ENCODE assay signal across 9 mouse cellular contexts in the genomic region with DNA sequence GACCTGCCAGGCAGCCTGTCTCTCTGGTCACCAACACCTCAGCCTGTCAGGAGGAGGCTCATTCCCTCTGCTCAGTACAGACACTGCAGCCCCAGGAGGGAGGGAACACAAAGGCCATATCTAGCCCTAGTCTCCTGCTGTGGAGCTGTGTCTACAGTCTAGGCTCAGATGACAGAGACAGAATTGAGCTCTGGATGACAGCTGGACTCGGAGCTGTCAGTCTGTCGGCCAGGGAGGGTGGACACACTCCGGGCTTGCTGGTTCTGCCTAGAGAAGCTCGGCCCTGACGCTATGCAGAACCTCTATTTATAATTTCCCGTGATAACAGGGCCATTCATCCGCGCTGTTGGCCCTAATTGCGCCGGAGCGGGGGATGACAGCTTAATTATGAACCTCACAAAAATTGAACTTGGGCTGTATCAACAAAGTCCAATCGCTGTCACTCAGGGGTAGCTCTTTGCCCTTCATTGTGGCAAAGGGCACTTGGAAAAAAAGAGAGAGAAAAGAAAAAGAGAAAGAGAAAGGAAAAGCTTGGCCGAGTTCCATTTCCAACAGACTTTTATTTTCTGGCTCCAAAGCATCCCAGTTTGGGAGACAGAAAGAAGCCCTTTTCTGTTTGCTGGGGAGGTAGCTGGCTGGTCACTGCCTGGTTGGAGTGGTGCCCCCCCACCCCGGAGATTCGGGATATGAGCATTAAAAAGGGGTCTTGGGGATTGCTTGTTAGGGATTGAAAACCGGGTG. TPM values are rescaled to one million over a fixed set of nuclear protein-coding genes. Genes with fewer than 3 reads are reported as not detected.
DNase-seq lines count a peak whose midpoint lies in the region; ATAC-seq lines count a peak whose summit lies in the region.
"Had no signal": no experiment of that assay in that cellular context is flagged by ENCODE, and none has a peak within 500 bp of the region (broad histone marks: within the 10 kb centered on the region; RNA-seq: fewer than 3 reads in every experiment).

No protein-coding gene starts in this region.

- no peak for ATAC-seq in lung, embryonic 15.5 days (ENCODE audit: borderline replicate concordance, extremely low read depth, low FRiP score, low TSS enrichment)
- ATAC-seq in intestine, embryonic 14.5 days (replicated peaks; ENCODE audit: low FRiP score, low TSS enrichment, low read depth), result no peak

- H3K4me1 ChIP-seq in lung, embryonic 15.5 days, result 0 out of 2 replicates have a peak, but pooled peaks cover 10% of the 10 kb centered on the region
- H3K4me1 ChIP-seq in intestine, embryonic 14.5 days (replicated peaks; ENCODE audit: control insufficient read depth, insufficient read depth, low read length), result no peaks in the 10 kb centered on the region

- peaks cover 5% of the 10 kb centered on the region; the same call in 1 of the 2 replicates for H3K27me3 ChIP-seq in lung, embryonic 15.5 days
- H3K27me3 ChIP-seq in intestine, embryonic 14.5 days (replicated peaks; ENCODE audit: control insufficient read depth, insufficient read depth, low read length), result no peaks in the 10 kb centered on the region

- WGBS in lung, embryonic 15.5 days, result 29% methylated on average over 16 of the region's 16 CpGs
- WGBS in intestine, embryonic 14.5 days, result 39% methylated on average over 16 of the region's 16 CpGs

- no peaks in the 10 kb centered on the region for H3K9me3 ChIP-seq in lung, embryonic 15.5 days
- H3K9me3 ChIP-seq in intestine, embryonic 14.5 days (ENCODE audit: control insufficient read depth, low read length), result no peaks in the 10 kb centered on the region

- H3K4me3 ChIP-seq in lung, embryonic 15.5 days, result peak overlapping the region; percentile 20; the same call in 1 of the 2 replicates
- no peak overlapping the region for H3K4me3 ChIP-seq in intestine, embryonic 14.5 days (ENCODE audit: low read depth, low read length)

- peak overlapping the region; percentile 21; the same call in 1 of the 2 replicates for H3K9ac ChIP-seq in lung, embryonic 15.5 days
- H3K9ac ChIP-seq in intestine, embryonic 14.5 days (ENCODE audit: low read length), result no peak overlapping the region

- no peaks in the 10 kb centered on the region for H3K36me3 ChIP-seq in lung, embryonic 15.5 days
- H3K36me3 ChIP-seq in intestine, embryonic 14.5 days (ENCODE audit: control insufficient read depth, insufficient read depth, low read length), result no peaks in the 10 kb centered on the region

- no peak for DNase-seq in lung, postnatal 36 days
- peak; percentile 97 for DNase-seq in heart, adult 11 months
- no peak for DNase-seq in intestine, embryonic 14.5 days (ENCODE audit: low spot score)
- peak; percentile 51 for DNase-seq in retina, embryonic 14.5 days (ENCODE audit: low spot score)
- DNase-seq in ovary, postnatal 10 days (ENCODE audit: low spot score), result no peak
- DNase-seq in testis, postnatal 14 days (ENCODE audit: low spot score), result no peak
- DNase-seq in cerebellum, adult 9-11 months, result no peak

- peak overlapping the region; percentile 43 for H3K4me2 ChIP-seq in lung, embryonic 15.5 days
- H3K4me2 ChIP-seq in intestine, embryonic 14.5 days (ENCODE audit: low read length), result peak overlapping the region; percentile 14; the same call in 1 of the 2 replicates

- H3K27ac ChIP-seq in lung, embryonic 15.5 days, result peak overlapping the region; percentile 35; the same call in 1 of the 2 replicates
- no peak overlapping the region for H3K27ac ChIP-seq in intestine, embryonic 14.5 days (ENCODE audit: low read depth)

RNA-seq across cellular contexts. Expression of gene Kifc5b, which starts 24.1 kb away (rescaled TPM):
- 8.0 and 9.8 TPM in 2 replicates for polyA plus RNA-seq in lung, embryonic 15.5 days (2015; fragmentation: Nextera tagmentation; extraction: Ambion mirVana)
- polyA plus RNA-seq in intestine, embryonic 14.5 days (2014; fragmentation: Nextera tagmentation; extraction: Ambion mirVana), result 5.2 and 8.1 TPM in 2 replicates

RNA-seq across cellular contexts. Expression of gene Phf1, which starts 40.0 kb away (rescaled TPM):
- 7.6 and 8.7 TPM in 2 replicates for polyA plus RNA-seq in lung, embryonic 15.5 days (2015; fragmentation: Nextera tagmentation; extraction: Ambion mirVana)
- polyA plus RNA-seq in intestine, embryonic 14.5 days (2014; fragmentation: Nextera tagmentation; extraction: Ambion mirVana), result 6.0 and 6.4 TPM in 2 replicates

RNA-seq across cellular contexts. Expression of gene Cuta, which starts 46.6 kb away (rescaled TPM):
- 182 and 184 TPM in 2 replicates for polyA plus RNA-seq in lung, embryonic 15.5 days (2015; fragmentation: Nextera tagmentation; extraction: Ambion mirVana)
- polyA plus RNA-seq in intestine, embryonic 14.5 days (2014; fragmentation: Nextera tagmentation; extraction: Ambion mirVana), result 195 and 197 TPM in 2 replicates

RNA-seq across cellular contexts. Expression of gene Nkx2-5, which starts 48.0 kb away (rescaled TPM):
- 2.4 and 4.6 TPM in 2 replicates for polyA plus RNA-seq in lung, embryonic 15.5 days (2015; fragmentation: Nextera tagmentation; extraction: Ambion mirVana)
- polyA plus RNA-seq in intestine, embryonic 14.5 days (2014; fragmentation: Nextera tagmentation; extraction: Ambion mirVana), result 0.11 TPM in 1 of 2 replicates, not detected in the other
- polyA plus RNA-seq: neural tube, embryonic 11.5 days had no signal

RNA-seq across cellular contexts. Expression of gene Syngap1, which starts 48.2 kb away (rescaled TPM):
- 1.5 and 2.1 TPM in 2 replicates for polyA plus RNA-seq in lung, embryonic 15.5 days (2015; fragmentation: Nextera tagmentation; extraction: Ambion mirVana)
- polyA plus RNA-seq in intestine, embryonic 14.5 days (2014; fragmentation: Nextera tagmentation; extraction: Ambion mirVana), result 2.2 and 2.4 TPM in 2 replicates

Comparison
In these comparisons a context has a peak if more than half of its experiments do, and no peak if none do; other contexts are left out.
1. DNase-seq: peak in heart, adult 11 months (single experiment) and retina, embryonic 14.5 days (single experiment); none in lung, postnatal 36 days (single experiment), intestine, embryonic 14.5 days (single experiment), ovary, postnatal 10 days (single experiment), testis, postnatal 14 days (single experiment) and cerebellum, adult 9-11 months (single experiment).